Mouse (Mus musculus): ENCODE measurements at regions not wholly inside any gene's neighbourhood (a gene's known extent, or its start where the extent isn't known, plus 50 kb on each side); places are given as distances from the start of the nearest gene placed in this dataset.

DNA sequence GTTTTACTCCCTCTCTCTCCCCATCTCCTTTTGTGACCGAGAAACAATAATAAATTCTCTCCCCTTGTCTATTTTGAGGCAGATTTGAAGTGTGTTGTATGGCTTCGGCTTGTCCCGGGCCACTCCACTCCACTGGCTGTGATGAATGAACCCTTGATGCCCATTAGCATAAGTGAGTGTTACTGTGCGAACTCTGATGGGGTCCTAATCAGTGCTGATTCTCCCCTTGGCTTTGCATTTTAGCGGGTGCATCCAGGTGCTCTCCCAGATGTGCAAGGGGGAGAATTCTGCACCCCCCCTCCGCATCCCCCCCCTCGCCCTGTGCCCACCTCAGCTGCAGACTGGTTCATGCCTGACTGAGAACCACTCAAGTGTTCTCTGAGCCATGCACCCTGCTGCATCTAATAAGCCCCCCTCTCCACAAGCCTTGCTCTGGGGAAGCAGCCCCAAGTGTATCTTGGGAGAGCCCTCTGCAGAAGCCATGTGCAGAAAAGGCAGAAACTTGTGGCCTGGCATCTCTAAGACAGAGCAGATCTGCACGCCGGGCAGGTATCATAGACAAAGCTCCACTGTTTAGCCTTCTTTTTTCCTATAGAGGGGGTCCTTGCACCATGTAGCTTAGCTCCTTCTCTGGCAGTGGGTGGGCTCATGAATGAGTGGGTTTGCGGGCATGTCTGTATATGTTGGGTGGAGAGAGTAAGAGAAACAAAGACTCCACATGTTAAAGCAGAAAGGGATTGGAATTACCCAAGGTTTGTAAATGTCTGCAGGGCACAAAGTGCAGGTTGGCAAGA lies 507.5 kb downstream of the Slc4a3 start:
- Histone ChIP-seq H3K4me2 (ENCODE audit: low read depth, low read length) (no peak overlapping the region), H3K4me3 (ENCODE audit: low read length) (no peak overlapping the region), H3K27ac (ENCODE audit: low read length) (no peak overlapping the region), H3K36me3 (ENCODE audit: control insufficient read depth, insufficient read depth, low read length) (no peaks in the 10 kb centered on the region), H3K27me3 (replicated peaks; ENCODE audit: control insufficient read depth, insufficient read depth, low read length) (no peaks in the 10 kb centered on the region), H3K4me1 (ENCODE audit: control insufficient read depth, insufficient read depth, low read length) (no peaks in the 10 kb centered on the region), H3K9ac (ENCODE audit: low read depth, low read length) (no peak overlapping the region), H3K9me3 (ENCODE audit: control insufficient read depth, low read length) (no peaks in the 10 kb centered on the region)
- no peak for ATAC-seq
- WGBS, result 70% methylated on average over 10 of the region's 10 CpGs

GRCm38 (mm10) chr1:76065783-76066182 lies 519.7 kb downstream of the Slc4a3 start:
- no peaks in the 10 kb centered on the region for H3K4me1 ChIP-seq (ENCODE audit: control insufficient read depth, insufficient read depth, low read length)
- no peak overlapping the region for H3K4me2 ChIP-seq (ENCODE audit: low read depth, low read length)
- H3K9me3 ChIP-seq (ENCODE audit: control insufficient read depth, low read length), result no peaks in the 10 kb centered on the region
- no peak overlapping the region for H3K4me3 ChIP-seq (ENCODE audit: low read length)
- H3K27ac ChIP-seq (ENCODE audit: low read length), result no peak overlapping the region
- no peaks in the 10 kb centered on the region for H3K27me3 ChIP-seq (replicated peaks; ENCODE audit: control insufficient read depth, insufficient read depth, low read length)
- H3K9ac ChIP-seq (ENCODE audit: low read depth, low read length), result no peak overlapping the region
- ATAC-seq, result no peak
- H3K36me3 ChIP-seq (ENCODE audit: control insufficient read depth, insufficient read depth, low read length), result no peaks in the 10 kb centered on the region
- WGBS, result 48% methylated on average over 6 of the region's 6 CpGs

- Histone ChIP-seq H3K27me3 (replicated peaks; ENCODE audit: control insufficient read depth, insufficient read depth, low read length) (no peaks in the 10 kb centered on the region), H3K4me3 (ENCODE audit: low read length) (no peak overlapping the region), H3K27ac (ENCODE audit: low read length) (no peak overlapping the region), H3K36me3 (ENCODE audit: control insufficient read depth, insufficient read depth, low read length) (no peaks in the 10 kb centered on the region), H3K4me1 (ENCODE audit: control insufficient read depth, insufficient read depth, low read length) (no peaks in the 10 kb centered on the region), H3K9me3 (ENCODE audit: control insufficient read depth, low read length) (no peaks in the 10 kb centered on the region), H3K9ac (ENCODE audit: low read depth, low read length) (no peak overlapping the region), H3K4me2 (ENCODE audit: low read depth, low read length) (no peak overlapping the region)
- WGBS, result 66% methylated on average over 16 of the region's 16 CpGs
- no peak for ATAC-seq
Measured at GRCm38 (mm10) chr1:76070831-76071321, 524.8 kb downstream of the Slc4a3 start.

GRCm38 (mm10) chr1:76075213-76075612 lies 529.1 kb downstream of the Slc4a3 start:
- Histone ChIP-seq H3K27me3 (replicated peaks; ENCODE audit: control insufficient read depth, insufficient read depth, low read length) (no peaks in the 10 kb centered on the region), H3K4me2 (ENCODE audit: low read depth, low read length) (no peak overlapping the region), H3K9me3 (ENCODE audit: control insufficient read depth, low read length) (no peaks in the 10 kb centered on the region), H3K4me3 (ENCODE audit: low read length) (no peak overlapping the region), H3K4me1 (ENCODE audit: control insufficient read depth, insufficient read depth, low read length) (no peaks in the 10 kb centered on the region), H3K36me3 (ENCODE audit: control insufficient read depth, insufficient read depth, low read length) (no peaks in the 10 kb centered on the region), H3K27ac (ENCODE audit: low read length) (no peak overlapping the region), H3K9ac (ENCODE audit: low read depth, low read length) (no peak overlapping the region)
- 54% methylated on average over 3 of the region's 3 CpGs for WGBS
- ATAC-seq, result no peak; the same call in 1 of the 2 replicates

DNA sequence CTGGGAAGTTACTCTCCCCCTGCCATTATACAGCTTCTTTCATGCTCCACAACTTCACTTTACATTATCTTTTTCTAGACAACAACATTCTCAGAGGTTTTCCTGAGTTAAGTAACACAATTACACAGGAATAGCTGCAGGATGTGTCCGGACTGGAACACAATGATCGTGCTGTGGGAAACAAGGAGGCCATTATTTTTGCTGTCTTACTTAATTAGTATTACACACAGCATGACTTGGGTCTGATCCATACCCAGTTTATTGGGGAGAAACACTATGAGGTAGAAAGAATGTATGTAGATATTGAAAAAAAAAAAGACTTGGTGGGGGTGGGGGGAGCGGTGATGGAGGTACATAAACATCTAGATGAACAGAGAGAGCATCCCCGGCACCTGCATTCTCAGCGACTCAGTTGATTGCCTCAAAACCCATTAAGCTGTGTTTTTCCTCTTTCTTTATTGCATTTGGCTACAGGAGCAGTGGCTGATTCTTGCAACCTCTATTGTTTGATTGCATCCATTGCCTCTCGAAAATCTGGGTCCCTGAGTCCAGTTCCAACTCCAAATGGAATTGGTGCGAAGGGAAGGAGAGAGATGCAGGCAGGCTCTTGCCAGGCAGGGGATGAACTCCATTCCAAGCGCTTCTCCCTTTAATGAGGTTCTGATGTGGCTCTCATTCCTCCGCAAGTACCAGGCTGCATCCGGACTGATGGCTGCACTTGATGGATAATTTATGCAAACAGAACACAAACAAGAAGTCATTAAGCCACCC lies 529.8 kb downstream of the Slc4a3 start:
- H3K27me3 ChIP-seq (replicated peaks; ENCODE audit: control insufficient read depth, insufficient read depth, low read length), result no peaks in the 10 kb centered on the region
- ATAC-seq, result no peak
- H3K9ac ChIP-seq (ENCODE audit: low read depth, low read length), result no peak overlapping the region
- H3K4me3 ChIP-seq (ENCODE audit: low read length), result no peak overlapping the region
- no peaks in the 10 kb centered on the region for H3K36me3 ChIP-seq (ENCODE audit: control insufficient read depth, insufficient read depth, low read length)
- H3K4me1 ChIP-seq (ENCODE audit: control insufficient read depth, insufficient read depth, low read length), result 0 out of 2 replicates have a peak, but pooled peaks cover 2% of the 10 kb centered on the region
- H3K4me2 ChIP-seq (ENCODE audit: low read depth, low read length), result no peak overlapping the region
- 64% methylated on average over 10 of the region's 10 CpGs for WGBS
- no peaks in the 10 kb centered on the region for H3K9me3 ChIP-seq (ENCODE audit: control insufficient read depth, low read length)
- no peak overlapping the region for H3K27ac ChIP-seq (ENCODE audit: low read length)

DNA sequence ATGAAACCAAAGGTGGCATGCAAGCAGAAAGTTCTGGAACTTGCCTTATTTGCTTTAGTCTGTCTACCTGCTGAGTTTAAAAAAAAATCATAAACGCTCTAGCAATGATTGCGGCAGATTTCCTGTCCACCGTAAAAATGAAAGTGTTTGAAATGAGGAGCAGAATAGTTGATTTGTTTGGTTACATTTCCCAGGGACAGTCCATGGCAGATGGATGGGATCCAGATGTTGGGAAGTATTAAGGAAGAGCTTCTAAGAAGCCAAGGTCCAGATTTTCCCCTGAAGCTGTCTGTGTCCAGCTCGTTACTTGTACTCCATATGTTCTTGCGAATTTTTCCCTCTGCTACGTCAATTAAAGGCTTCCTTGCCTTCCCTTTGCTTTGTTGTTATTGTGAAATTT lies 534.2 kb downstream of the Slc4a3 start:
- Histone ChIP-seq H3K27ac (ENCODE audit: low read length) (no peak overlapping the region), H3K36me3 (ENCODE audit: control insufficient read depth, insufficient read depth, low read length) (no peaks in the 10 kb centered on the region), H3K9me3 (ENCODE audit: control insufficient read depth, low read length) (no peaks in the 10 kb centered on the region), H3K4me1 (ENCODE audit: control insufficient read depth, insufficient read depth, low read length) (0 out of 2 replicates have a peak, but pooled peaks cover 2% of the 10 kb centered on the region), H3K27me3 (replicated peaks; ENCODE audit: control insufficient read depth, insufficient read depth, low read length) (no peaks in the 10 kb centered on the region), H3K4me2 (ENCODE audit: low read depth, low read length) (no peak overlapping the region), H3K4me3 (ENCODE audit: low read length) (no peak overlapping the region), H3K9ac (ENCODE audit: low read depth, low read length) (no peak overlapping the region)
- ATAC-seq, result no peak
- WGBS, result 54% methylated on average over 6 of the region's 6 CpGs

- Histone ChIP-seq H3K9ac (ENCODE audit: low read depth, low read length) (no peak overlapping the region), H3K4me2 (ENCODE audit: low read depth, low read length) (no peak overlapping the region), H3K27me3 (replicated peaks; ENCODE audit: control insufficient read depth, insufficient read depth, low read length) (no peaks in the 10 kb centered on the region), H3K4me1 (ENCODE audit: control insufficient read depth, insufficient read depth, low read length) (0 out of 2 replicates have a peak, but pooled peaks cover 2% of the 10 kb centered on the region), H3K27ac (ENCODE audit: low read length) (no peak overlapping the region), H3K36me3 (ENCODE audit: control insufficient read depth, insufficient read depth, low read length) (no peaks in the 10 kb centered on the region), H3K9me3 (ENCODE audit: control insufficient read depth, low read length) (no peaks in the 10 kb centered on the region), H3K4me3 (ENCODE audit: low read length) (no peak overlapping the region)
- ATAC-seq, result no peak
- 51% methylated on average over 4 of the region's 4 CpGs for WGBS
Measured at GRCm38 (mm10) chr1:76081700-76082099, 535.6 kb downstream of the Slc4a3 start.

DNA sequence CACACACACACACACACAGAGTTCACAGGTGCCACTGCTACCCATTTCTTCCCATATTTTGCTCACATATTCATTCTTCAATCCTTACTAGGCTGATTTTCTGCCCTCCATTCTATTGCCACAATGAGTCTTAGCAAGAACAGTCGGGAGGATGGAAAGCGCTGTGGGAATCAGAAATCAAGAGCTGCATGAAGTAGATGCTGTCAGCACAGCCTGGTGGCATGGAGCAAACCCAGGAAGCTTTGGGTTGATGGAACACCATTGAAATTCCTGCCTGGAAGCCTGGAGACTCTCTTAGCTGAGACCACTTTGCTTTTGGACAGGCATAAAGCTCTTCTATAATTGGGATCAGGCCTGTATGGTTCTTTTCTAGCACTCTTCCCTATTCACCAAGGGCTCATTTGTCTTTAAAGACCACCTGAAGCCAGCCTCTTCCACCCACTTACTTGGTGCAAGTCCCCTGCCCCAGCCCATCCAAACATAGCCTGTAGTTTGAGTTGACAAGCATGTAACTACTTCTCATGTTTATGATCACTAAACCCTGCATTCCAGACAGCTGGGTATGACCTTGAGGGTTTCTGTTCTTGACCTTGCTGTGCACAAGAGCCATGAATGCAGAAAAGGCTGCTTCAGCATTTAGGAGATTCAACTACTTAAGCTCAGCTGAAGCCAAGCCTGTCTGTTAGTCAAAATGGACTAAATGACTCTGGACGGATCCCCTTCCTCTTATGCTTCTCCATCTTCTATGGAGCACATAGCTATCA lies 537.4 kb downstream of the Slc4a3 start:
- H3K27me3 ChIP-seq (replicated peaks; ENCODE audit: control insufficient read depth, insufficient read depth, low read length), result no peaks in the 10 kb centered on the region
- H3K36me3 ChIP-seq (ENCODE audit: control insufficient read depth, insufficient read depth, low read length), result no peaks in the 10 kb centered on the region
- H3K4me2 ChIP-seq (ENCODE audit: low read depth, low read length), result no peak overlapping the region
- no peak overlapping the region for H3K9ac ChIP-seq (ENCODE audit: low read depth, low read length)
- no peak for ATAC-seq
- no peak overlapping the region for H3K4me3 ChIP-seq (ENCODE audit: low read length)
- 0 out of 2 replicates have a peak, but pooled peaks cover 2% of the 10 kb centered on the region for H3K4me1 ChIP-seq (ENCODE audit: control insufficient read depth, insufficient read depth, low read length)
- H3K9me3 ChIP-seq (ENCODE audit: control insufficient read depth, low read length), result no peaks in the 10 kb centered on the region
- no peak overlapping the region for H3K27ac ChIP-seq (ENCODE audit: low read length)
- 92% methylated on average over 3 of the region's 3 CpGs for WGBS

- ATAC-seq, result no peak
- no peak overlapping the region for H3K27ac ChIP-seq (ENCODE audit: low read length)
- H3K36me3 ChIP-seq (ENCODE audit: control insufficient read depth, insufficient read depth, low read length), result no peaks in the 10 kb centered on the region
- WGBS, result 44% methylated on average over 5 of the region's 5 CpGs
- H3K4me1 ChIP-seq (ENCODE audit: control insufficient read depth, insufficient read depth, low read length), result peaks cover 3% of the 10 kb centered on the region; the same call in 1 of the 2 replicates
- H3K9ac ChIP-seq (ENCODE audit: low read depth, low read length), result no peak overlapping the region
- H3K4me2 ChIP-seq (ENCODE audit: low read depth, low read length), result no peak overlapping the region
- H3K4me3 ChIP-seq (ENCODE audit: low read length), result no peak overlapping the region
- no peaks in the 10 kb centered on the region for H3K27me3 ChIP-seq (replicated peaks; ENCODE audit: control insufficient read depth, insufficient read depth, low read length)
- H3K9me3 ChIP-seq (ENCODE audit: control insufficient read depth, low read length), result no peaks in the 10 kb centered on the region
Measured at GRCm38 (mm10) chr1:76091031-76091430, 545.0 kb downstream of the Slc4a3 start.

Measured in intestine, embryonic 16.5 days (tissue).